Mouse (Mus musculus): ENCODE results near the gene Rgr.
A peak's percentile ranks its signal among the peaks of the same experiment; 100 is the strongest.

Rgr gene

DNA sequence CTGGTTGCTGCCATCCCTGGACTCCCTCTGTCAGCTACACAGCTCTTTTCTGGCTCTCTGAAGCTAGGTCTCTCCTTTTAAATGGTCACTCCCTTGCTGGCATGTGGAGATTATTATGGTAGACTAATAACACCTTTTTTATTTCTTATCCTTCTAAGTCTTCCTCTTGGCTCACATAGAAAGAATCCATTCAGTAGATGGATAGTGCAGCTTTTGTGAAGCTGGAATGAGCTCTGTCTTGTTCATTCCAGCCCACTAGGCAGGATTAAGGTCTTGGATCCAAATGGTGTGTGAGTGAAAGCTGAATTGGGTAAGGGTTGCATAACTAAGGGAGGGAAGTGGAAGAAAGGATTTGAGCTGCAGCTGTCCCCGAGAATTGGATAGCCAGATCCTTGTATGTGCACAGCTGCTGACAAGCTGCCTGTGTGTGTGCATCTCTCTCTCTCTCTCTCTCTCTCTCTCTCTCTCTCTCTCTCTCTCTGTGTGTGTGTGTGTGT is at the start of gene Rgr:
Gene Rgr (minus strand): TSS at position 51 of the 497 bp plus-strand sequence.
- no peak for DNase-seq (ENCODE audit: low read depth)

DNA sequence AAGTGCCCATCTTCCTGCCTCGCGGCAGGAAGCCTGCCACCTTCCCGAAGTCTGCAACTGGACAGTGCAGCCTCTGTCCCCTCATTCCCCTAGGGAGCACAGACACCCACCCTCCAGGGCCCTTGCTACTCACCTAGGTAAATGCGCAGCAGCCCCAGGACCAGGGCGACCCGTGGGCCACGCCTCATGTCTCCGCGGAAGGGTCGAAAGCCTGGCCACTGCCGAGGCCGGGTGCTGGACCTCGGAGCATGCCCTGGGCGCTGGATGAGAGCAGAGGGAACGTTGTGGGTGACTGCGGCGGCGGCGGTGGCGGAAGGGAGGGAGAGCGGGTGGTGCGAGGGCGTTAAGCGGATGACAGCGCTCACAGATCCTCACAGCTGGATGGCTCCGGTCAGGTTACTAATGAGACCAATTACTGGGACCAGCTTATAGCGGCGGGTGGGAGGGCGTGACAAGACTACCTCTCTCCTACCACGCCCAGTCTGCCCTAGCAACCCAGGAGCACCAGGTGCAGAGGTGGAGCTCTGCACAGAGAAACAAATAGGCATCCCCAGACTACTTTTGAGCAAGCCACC is 49.3 kb upstream of the Rgr start, which contains the start of gene Cdhr1:
Gene Cdhr1 (minus strand): TSS at position 392 of the 575 bp plus-strand sequence.
- DNase-seq (ENCODE audit: low read depth): no peak

DNA sequence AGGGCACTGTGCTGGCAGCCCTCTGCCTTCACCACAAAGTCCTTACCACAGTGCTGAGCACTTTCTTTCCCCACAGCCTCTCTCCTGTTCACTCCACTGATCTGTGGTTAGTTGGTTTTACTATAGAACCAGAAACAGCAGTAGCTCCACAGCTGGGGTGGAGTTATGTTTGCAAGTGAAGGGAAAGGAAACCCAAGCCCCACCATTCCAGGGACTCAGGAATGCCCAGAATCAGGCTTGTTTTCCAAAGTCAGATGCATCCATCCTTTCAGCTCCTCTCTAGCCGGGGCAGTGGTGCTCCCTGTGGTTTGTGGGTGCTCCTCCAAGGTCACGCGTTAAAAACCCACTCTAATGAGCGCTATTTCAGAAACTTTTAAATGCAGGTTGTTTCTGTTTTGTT is 46.8 kb upstream of the Rgr start:
- DNase-seq (ENCODE audit: low read depth): no peak

- DNase-seq (ENCODE audit: low read depth): no peak
These were observed 45.7 kb upstream of the Rgr start for GRCm38 (mm10) chr14:37094436-37094835.

DNA sequence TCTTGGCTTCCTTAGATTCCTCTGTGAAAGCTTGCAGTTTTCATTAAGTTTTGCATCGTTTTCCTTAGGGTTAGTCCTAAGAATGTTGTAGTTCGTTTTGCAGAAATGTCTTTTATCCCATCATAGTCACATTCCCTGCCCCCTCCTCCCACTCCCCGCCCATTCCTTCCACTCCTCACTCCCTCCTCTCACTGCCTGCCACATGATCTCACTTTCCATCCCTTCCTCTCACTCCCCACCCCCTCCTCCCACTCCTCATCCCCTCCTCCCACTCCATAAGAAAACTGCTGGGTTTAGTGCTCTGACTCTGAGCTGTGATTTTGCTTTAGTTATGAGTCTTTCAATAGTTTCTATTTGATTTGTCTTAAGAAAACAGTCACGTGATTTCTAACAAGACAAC is 35.0 kb upstream of the Rgr start:
- no peak for DNase-seq (ENCODE audit: low read depth)

DNA sequence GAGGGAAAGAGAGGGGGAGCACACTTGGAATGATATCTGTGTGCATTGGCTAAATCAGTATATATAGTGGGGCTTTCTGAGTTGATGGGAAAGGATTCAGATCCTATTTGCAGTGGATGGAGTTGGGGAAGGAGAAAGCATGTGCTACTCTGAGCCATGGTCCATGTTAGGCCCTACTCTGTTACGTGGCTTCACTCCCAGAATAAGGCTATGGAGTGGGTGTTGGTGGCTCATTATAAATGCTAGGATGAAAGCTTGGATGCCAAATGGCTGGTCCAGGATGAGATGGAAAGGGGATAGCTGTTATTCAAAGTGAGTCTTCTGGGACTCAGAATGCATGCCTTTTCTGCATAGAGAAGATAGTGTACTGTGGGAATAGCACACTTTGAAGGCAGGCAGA is 32.0 kb upstream of the Rgr start:
- DNase-seq (ENCODE audit: low read depth): no peak

- DNase-seq (ENCODE audit: low read depth): peak; percentile 17
These were observed 19.8 kb upstream of the Rgr start for GRCm38 (mm10) chr14:37068516-37068915.

GRCm38 (mm10) chr14:37067629-37068028 is 18.9 kb upstream of the Rgr start, which contains the start of gene Lrit2:
Lrit2 (plus strand) TSS chr14:37067929.
- DNase-seq (ENCODE audit: low read depth): no peak

- no peak for DNase-seq (ENCODE audit: low read depth)
These were observed 17.9 kb upstream of the Rgr start for GRCm38 (mm10) chr14:37066636-37067035.

- DNase-seq (ENCODE audit: low read depth): no peak
These were observed 16.1 kb upstream of the Rgr start for GRCm38 (mm10) chr14:37064849-37065248.

DNA sequence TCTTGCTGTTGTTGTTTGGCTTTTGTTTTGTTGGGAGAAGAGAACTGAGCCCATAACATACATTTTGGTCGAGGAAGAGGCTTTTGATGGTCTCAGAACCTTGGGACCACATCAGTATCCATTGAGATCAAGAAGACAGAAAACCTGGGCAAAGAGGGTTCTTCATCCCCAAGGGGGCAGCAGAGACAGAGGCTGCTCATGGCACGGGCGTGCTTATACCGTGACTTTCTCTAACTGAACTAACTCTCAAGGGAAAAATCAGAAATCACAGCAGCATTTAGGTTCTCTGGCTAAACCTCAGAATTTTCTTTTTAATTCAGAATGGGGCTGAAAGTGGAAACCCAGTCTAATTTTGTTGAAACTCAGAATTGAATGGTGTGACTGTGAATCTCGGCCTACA is 14.3 kb downstream of the Rgr start:
- DNase-seq (ENCODE audit: low read depth): no peak

DNA sequence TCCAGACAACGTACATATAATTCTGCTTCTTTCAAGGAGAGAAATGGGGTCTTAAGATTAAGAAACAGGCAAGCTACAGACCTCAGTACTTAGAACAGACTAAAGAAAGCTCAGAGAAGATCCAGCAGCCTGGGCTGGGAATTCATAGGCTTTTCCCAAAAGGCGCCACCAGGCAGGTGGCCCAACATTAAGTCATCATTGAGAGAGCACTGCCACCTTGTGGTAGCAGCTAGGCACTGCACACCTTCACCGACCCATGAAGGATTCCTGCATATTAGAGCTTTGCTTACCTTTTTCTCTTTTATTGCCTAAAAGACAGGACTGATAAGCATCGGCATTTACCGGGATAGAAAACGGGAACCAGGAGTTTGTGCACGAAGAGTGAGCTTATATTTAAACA is 15.5 kb downstream of the Rgr start:
- DNase-seq (ENCODE audit: low read depth): peak; percentile 25

DNA sequence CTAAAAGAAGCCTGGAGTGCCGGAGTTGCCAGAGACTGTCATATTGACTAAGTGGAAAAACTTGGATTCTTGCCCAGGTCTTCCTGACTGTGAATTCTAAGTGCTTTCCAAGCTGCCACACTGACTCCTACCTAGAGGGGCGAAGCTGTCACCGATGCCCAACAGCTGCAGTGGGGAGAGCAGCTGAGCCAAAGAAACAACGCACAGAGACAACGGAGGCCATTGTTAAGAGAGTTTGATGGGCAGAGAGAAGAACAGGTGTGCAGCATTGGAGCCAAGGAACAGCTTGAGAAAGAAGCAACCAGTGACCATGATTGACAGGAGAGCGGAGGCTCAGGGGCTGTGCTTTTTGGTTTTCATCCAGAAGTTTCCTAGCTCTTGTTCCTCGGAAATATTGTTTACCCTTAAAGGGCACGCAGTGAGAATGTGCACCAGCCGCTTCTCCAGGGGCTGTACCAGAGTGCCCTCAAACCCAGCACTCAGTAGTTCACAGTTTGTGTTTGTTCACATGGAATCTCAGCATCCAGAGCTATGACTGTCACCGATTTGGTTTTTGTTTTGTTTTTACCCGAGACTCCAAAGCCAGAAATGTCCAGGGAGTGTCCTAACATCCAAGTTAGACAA is 16.2 kb downstream of the Rgr start:
- DNase-seq (ENCODE audit: low read depth): no peak

- DNase-seq (ENCODE audit: low read depth): no peak
These were observed 20.2 kb downstream of the Rgr start for GRCm38 (mm10) chr14:37028555-37028954.

DNA sequence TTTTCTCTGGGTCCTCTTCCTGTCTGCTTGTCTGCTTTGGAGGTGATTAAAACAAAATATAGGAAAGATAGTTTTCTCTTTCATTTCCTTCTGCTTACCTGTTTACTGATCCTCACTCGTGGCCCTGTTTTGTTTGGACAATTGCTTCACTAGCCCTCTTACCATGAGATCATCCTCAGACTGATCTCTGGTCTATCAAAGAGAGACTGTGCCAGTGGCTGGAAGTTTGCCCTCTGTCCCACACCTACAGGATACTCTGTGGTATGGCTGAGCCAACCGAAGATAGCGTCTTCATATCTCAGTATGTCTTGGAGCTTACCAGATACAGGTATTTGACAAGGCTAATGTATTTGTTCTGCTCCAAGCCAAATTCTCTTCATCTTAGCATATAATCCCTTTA is 20.8 kb downstream of the Rgr start:
- DNase-seq (ENCODE audit: low read depth): no peak

DNA sequence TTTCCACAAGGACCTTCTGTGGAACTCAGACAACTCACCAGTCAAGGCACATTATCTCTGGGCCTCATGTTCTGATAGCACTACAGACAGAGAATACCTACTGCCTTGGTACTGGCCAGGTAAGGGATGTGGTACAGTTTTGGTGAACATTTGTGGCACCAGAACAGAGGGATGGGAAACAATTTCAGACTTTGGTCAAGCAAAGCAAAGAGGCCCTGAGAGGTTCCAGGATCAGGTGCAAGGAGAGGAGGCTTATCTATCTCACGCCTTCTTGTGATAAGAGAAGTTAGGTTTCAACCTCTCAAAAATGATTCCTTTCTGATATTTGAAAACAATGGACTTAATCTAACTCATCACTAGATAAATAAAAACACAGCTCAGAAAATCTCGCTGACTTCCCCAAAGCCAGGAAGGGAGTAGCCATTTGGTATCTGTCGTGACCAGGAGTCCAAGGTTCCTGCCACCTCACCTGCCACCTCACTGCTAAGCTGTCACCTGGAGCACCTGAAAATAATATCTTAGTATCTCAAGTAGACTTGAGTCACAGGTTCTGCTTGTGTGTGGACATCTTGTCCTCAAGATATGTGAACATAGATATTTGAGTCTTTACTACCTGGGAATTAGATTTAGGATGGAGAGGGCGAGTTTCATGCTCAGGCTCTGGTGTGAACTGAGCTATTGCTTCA is 21.4 kb downstream of the Rgr start:
- DNase-seq (ENCODE audit: low read depth): no peak

DNA sequence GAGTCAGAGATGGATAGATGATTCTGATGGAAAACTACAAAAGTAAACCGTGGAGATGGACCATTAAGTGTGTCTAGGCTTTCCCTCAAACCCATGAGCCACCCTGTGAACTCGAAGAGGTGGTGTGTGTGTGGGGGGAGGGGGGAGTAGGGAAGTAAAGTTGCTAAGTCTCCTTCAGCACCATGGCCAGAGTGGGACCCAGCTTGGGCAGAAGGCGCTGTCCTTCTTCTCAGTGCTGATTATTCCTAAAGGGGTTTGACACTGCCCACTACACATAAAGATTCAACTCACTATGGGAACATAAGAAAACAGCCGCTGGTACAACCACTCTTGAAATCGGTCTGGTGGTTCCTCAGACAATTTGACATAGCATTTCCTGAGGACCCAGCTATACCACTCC is 32.9 kb downstream of the Rgr start:
- peak; percentile 10 for DNase-seq (ENCODE audit: low read depth)

DNA sequence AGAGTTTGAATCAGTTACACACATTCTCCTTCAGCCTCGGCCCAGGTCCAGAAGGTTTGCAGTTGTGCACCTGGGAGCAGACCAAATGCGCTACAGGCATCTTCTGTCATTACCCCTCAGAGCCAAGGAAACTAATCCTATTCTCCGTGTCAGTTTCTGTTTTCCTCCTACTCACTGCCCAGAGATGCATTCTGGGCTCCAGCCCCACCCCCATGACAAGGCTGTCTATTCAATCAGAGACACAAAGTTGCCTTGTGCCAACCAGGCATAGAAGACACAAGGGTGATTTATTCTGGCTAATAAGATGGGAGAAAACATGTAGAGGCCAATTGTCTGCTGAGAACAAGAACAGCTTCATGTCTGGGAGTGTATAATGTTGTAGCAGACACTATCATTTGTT is 35.1 kb downstream of the Rgr start:
- no peak for DNase-seq (ENCODE audit: low read depth)

- DNase-seq (ENCODE audit: low read depth): no peak
These were observed 39.1 kb downstream of the Rgr start for GRCm38 (mm10) chr14:37009686-37010085.

GRCm38 (mm10) chr14:37006489-37006888 is 42.3 kb downstream of the Rgr start:
- no peak for DNase-seq (ENCODE audit: low read depth)

GRCm38 (mm10) chr14:37005865-37006264 is 42.9 kb downstream of the Rgr start:
- no peak for DNase-seq (ENCODE audit: low read depth)

GRCm38 (mm10) chr14:37003431-37004095 is 45.2 kb downstream of the Rgr start:
- no peak for DNase-seq (ENCODE audit: low read depth)

DNA sequence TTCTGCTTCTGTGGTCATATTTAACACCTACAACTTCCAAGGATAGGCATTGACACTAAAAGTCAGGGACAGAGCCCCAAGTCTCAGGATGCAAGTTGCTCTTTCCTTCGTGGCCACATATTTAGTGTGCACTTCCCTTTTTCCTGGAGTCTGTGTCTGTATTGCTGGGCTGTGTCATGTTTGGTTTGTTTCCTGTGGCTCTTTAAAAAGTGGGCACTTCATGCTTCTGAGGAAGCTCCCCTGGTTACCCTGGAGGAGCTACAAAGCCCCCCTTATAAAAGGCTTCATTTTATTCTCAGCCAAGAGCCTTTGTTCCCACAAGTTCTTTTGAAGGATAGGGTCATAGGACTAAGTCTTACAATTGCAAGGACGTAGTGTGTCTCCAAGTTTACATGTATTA is 45.9 kb downstream of the Rgr start:
- DNase-seq (ENCODE audit: low read depth): no peak
